Mouse (Mus musculus): Measurements from ENCODE around the gene Rfxap. TPM values are rescaled to one million over a fixed set of nuclear protein-coding genes. Genes with fewer than 3 reads are reported as not detected.
"Not testable (repeated sequence)": the region's sequence is repeated elsewhere in the genome, so short reads cannot be mapped to it uniquely, and the experiment has no call there.

The Rfxap gene
- polyA plus RNA-seq, 1 experiment from 2014 or later: 39.5 TPM

DNA sequence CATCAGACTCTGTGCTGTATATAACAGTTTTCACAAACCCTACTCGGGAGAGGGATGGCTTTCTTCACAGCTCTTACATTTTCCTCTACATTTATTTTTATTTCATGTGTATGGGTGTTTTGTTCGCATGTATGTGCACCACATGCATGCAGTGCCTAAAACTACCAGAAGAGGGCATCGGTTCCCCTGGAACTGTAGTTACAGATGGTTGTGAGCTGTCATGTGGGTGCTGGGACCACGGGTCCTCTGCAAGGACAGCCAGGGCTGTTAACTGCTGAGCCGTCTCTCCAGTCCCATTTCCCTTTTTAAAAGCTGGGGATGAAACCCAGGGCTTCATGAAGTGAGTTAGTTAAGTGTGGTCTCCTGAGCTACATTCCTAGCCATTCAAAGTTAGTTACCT, 12.2 kb downstream of the Rfxap start:
- 0 out of 2 replicates have a peak, but pooled peaks cover 3% of the 10 kb centered on the region for H3K27me3 ChIP-seq (ENCODE audit: insufficient read depth, poor library complexity, severe bottlenecking)
- peaks cover 12% of the 10 kb centered on the region for H3K9me3 ChIP-seq
- no peak overlapping the region for H3K4me3 ChIP-seq
- no peaks in the 10 kb centered on the region; the same call in 1 of the 2 replicates for H3K36me3 ChIP-seq
- no peaks in the 10 kb centered on the region for H3K4me1 ChIP-seq (replicated peaks)
- no peak overlapping the region for H3K27ac ChIP-seq
- DNase-seq (ENCODE audit: low spot score): no peak
- WGBS: 92% methylated on average over 5 of the region's 5 CpGs

DNA sequence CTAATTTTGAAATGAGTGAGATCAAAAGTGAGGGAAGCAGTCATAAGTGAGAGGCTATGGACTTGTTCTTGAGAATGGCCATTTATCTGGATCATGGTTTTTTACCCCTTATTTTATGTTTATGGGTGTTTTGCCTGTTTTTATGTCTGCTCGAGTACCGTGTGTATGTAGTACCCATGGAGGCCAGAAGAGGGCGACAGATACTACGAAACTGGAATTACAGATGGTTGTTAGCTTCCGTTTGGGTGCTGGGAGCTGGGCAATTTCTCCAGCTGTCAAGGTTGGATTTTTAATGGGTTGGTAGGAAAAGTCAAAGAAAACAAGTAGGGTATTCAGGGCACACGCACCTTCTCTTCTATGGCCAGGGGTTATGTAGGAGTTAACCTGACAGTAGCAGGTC, 13.8 kb downstream of the Rfxap start:
- H3K4me1 ChIP-seq (replicated peaks): no peaks in the 10 kb centered on the region
- 82% methylated on average over 6 of the region's 6 CpGs for WGBS
- H3K4me3 ChIP-seq: no peak overlapping the region
- 0 out of 2 replicates have a peak, but pooled peaks cover 3% of the 10 kb centered on the region for H3K27me3 ChIP-seq (ENCODE audit: insufficient read depth, poor library complexity, severe bottlenecking)
- no peak for DNase-seq (ENCODE audit: low spot score)
- H3K9me3 ChIP-seq: peaks cover 12% of the 10 kb centered on the region
- H3K36me3 ChIP-seq: no peaks in the 10 kb centered on the region; the same call in 1 of the 2 replicates
- H3K27ac ChIP-seq: no peak overlapping the region

DNA sequence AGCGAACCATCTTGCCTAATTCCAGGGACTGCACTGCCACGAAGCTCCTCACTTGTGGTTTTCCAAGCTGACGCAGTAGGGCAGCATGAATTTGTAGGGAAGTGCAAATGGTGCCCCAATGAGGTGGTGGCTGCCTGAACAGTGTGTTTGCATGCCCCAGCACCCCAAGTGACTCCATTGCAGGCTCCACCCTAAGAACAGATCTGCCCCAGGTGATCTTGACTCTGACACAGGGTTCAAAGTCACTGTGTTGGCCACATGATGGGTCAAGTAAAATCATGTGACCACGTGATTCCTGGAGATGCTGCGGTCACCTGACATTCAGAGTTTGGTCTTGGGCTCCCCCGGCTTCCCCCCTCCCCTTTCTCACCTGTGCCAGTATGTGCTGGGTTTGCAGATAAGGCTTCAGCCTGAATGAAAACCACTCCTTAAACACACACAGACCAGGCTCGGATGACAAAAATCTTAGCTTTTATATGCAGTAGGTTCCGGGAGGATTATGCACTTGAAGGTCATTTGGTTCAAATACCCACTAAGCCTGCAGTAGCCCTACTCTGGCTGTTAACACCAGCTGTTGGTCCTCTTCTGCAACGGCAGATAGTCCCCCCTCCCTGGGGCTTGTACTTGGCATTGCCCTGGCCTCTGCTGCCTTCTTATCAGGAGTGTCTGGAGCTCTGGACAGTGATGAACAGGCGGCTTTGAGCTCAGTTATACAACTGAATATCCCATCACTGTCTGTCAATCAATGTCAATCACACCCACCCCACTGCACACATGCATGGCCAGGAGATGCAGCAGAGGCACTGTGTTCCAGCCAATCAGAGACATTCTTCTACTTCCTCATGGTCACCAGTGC, 15.5 kb downstream of the Rfxap start:
- H3K9me3 ChIP-seq: peaks cover 12% of the 10 kb centered on the region
- H3K4me3 ChIP-seq: no peak overlapping the region
- 0 out of 2 replicates have a peak, but pooled peaks cover 3% of the 10 kb centered on the region for H3K27me3 ChIP-seq (ENCODE audit: insufficient read depth, poor library complexity, severe bottlenecking)
- no peaks in the 10 kb centered on the region for H3K4me1 ChIP-seq (replicated peaks)
- WGBS: 83% methylated on average over 10 of the region's 10 CpGs
- H3K27ac ChIP-seq: no peak overlapping the region
- no peak for DNase-seq (ENCODE audit: low spot score)
- H3K36me3 ChIP-seq: no peaks in the 10 kb centered on the region; the same call in 1 of the 2 replicates

DNA sequence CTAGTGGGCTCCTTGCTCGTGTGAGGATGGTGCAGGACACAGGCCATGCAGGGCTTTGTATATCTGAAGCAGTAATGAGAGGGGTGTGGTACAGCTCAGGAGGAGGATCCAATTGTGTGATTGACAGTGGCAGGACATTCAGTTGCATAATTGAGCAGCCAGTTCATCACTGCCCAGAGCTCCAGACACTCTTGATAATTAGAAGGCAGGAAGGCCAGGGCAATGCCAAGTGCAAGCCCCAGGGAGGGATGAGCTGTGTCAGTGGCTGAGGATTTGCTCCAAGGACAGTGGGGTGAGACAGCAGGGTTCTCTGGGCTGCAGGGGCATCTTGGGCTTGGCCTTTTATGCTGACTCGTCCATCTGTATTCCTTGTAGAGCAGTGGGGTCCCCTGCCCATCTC, 17.0 kb downstream of the Rfxap start:
- H3K27ac ChIP-seq: no peak overlapping the region
- no peaks in the 10 kb centered on the region for H3K4me1 ChIP-seq (replicated peaks)
- H3K27me3 ChIP-seq (ENCODE audit: insufficient read depth, poor library complexity, severe bottlenecking): no peaks in the 10 kb centered on the region
- H3K4me3 ChIP-seq: no peak overlapping the region
- H3K9me3 ChIP-seq: peaks cover 12% of the 10 kb centered on the region
- DNase-seq (ENCODE audit: low spot score): no peak
- H3K36me3 ChIP-seq: no peaks in the 10 kb centered on the region; the same call in 1 of the 2 replicates
- 54% methylated on average over 2 of the region's 2 CpGs for WGBS

GRCm38 (mm10) chr3:54775989-54776631, 31.5 kb downstream of the Rfxap start:
- DNase-seq (ENCODE audit: low spot score): no peak
- WGBS: 76% methylated on average over 7 of the region's 7 CpGs

GRCm38 (mm10) chr3:54773613-54774012, 34.0 kb downstream of the Rfxap start:
- DNase-seq (ENCODE audit: low spot score): no peak
- 83% methylated on average over 6 of the region's 6 CpGs for WGBS

More at GRCm38 (mm10) chr3:54775989-54776631, 31.5 kb downstream of the Rfxap start:
- Histone ChIP-seq H3K27me3 (ENCODE audit: insufficient read depth, poor library complexity, severe bottlenecking) (no peaks in the 10 kb centered on the region), H3K4me3 (no peak overlapping the region), H3K27ac (no peak overlapping the region), H3K36me3 (no peaks in the 10 kb centered on the region), H3K4me1 (replicated peaks) (0 out of 2 replicates have a peak, but pooled peaks cover 3% of the 10 kb centered on the region), H3K9me3 (peaks cover 4% of the 10 kb centered on the region; the same call in 1 of the 2 replicates)

GRCm38 (mm10) chr3:54769349-54770275, 38.0 kb downstream of the Rfxap start:
- Histone ChIP-seq H3K9me3 (peaks cover 4% of the 10 kb centered on the region; the same call in 1 of the 2 replicates), H3K36me3 (no peaks in the 10 kb centered on the region), H3K4me1 (replicated peaks) (no peaks in the 10 kb centered on the region), H3K27ac (no peak overlapping the region), H3K27me3 (ENCODE audit: insufficient read depth, poor library complexity, severe bottlenecking) (no peaks in the 10 kb centered on the region), H3K4me3 (no peak overlapping the region)
- WGBS: 80% methylated on average over 17 of the region's 17 CpGs
- no peak for DNase-seq (ENCODE audit: low spot score)

More at GRCm38 (mm10) chr3:54773613-54774012, 34.0 kb downstream of the Rfxap start:
- H3K9me3 ChIP-seq: peaks cover 4% of the 10 kb centered on the region; the same call in 1 of the 2 replicates
- no peak overlapping the region for H3K27ac ChIP-seq
- 0 out of 2 replicates have a peak, but pooled peaks cover 3% of the 10 kb centered on the region for H3K4me1 ChIP-seq (replicated peaks)
- no peaks in the 10 kb centered on the region for H3K27me3 ChIP-seq (ENCODE audit: insufficient read depth, poor library complexity, severe bottlenecking)
- H3K4me3 ChIP-seq: no peak overlapping the region
- no peaks in the 10 kb centered on the region for H3K36me3 ChIP-seq

- Histone ChIP-seq H3K36me3 (no peaks in the 10 kb centered on the region), H3K27me3 (ENCODE audit: insufficient read depth, poor library complexity, severe bottlenecking) (no peaks in the 10 kb centered on the region), H3K4me1 (replicated peaks) (0 out of 2 replicates have a peak, but pooled peaks cover 3% of the 10 kb centered on the region), H3K27ac (no peak overlapping the region), H3K4me3 (no peak overlapping the region), H3K9me3 (peaks cover 2% of the 10 kb centered on the region; the same call in 1 of the 2 replicates)
- 92% methylated on average over 8 of the region's 8 CpGs for WGBS
- no peak for DNase-seq (ENCODE audit: low spot score)
Observed at GRCm38 (mm10) chr3:54768592-54768991, 39.0 kb downstream of the Rfxap start.

DNA sequence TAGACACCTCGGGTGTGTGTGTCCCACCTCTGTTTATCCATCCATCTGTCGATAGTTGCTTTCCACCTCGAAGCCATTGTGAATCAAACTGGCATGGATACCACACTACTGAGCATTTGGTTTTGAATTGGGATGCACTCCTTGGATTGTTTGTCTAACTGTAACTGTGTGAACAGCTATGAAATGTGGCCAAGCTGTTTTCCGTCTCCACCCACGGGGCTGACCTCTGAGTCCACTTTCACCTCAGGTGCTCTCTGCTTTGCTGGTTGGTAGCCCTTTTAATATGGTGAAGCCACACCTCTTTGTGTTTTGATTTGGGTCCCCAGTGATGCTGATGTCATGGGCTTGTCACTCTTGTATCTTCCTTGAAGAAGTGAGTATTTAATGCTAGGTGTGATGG, 40.8 kb downstream of the Rfxap start:
- no peak overlapping the region for H3K4me3 ChIP-seq
- H3K27ac ChIP-seq: no peak overlapping the region
- H3K4me1 ChIP-seq (replicated peaks): peaks cover 6% of the 10 kb centered on the region; the same call in 1 of the 2 replicates
- H3K36me3 ChIP-seq: no peaks in the 10 kb centered on the region
- no peaks in the 10 kb centered on the region for H3K27me3 ChIP-seq (ENCODE audit: insufficient read depth, poor library complexity, severe bottlenecking)
- WGBS: 87% methylated on average over 5 of the region's 5 CpGs
- DNase-seq (ENCODE audit: low spot score): no peak
- H3K9me3 ChIP-seq: no peaks in the 10 kb centered on the region; the same call in 1 of the 2 replicates

- no peaks in the 10 kb centered on the region for H3K27me3 ChIP-seq (ENCODE audit: insufficient read depth, poor library complexity, severe bottlenecking)
- no peaks in the 10 kb centered on the region for H3K36me3 ChIP-seq
- DNase-seq (ENCODE audit: low spot score): no peak
- H3K27ac ChIP-seq: no peak overlapping the region
- H3K4me1 ChIP-seq (replicated peaks): peaks cover 14% of the 10 kb centered on the region
- H3K4me3 ChIP-seq: no peak overlapping the region
- 83% methylated on average over 14 of the region's 14 CpGs for WGBS
- no peaks in the 10 kb centered on the region; the same call in 1 of the 2 replicates for H3K9me3 ChIP-seq
Observed at GRCm38 (mm10) chr3:54766034-54766433, 41.6 kb downstream of the Rfxap start.

- H3K4me1 ChIP-seq (replicated peaks): peaks cover 19% of the 10 kb centered on the region
- 85% methylated on average over 6 of the region's 6 CpGs for WGBS
- not testable (repeated sequence) for H3K27ac ChIP-seq; H3K27me3 ChIP-seq (ENCODE audit: insufficient read depth, poor library complexity, severe bottlenecking); H3K36me3 ChIP-seq; H3K9me3 ChIP-seq; H3K4me3 ChIP-seq
- peak; percentile 18 for DNase-seq (ENCODE audit: low spot score)
Observed at GRCm38 (mm10) chr3:54765521-54765920, 42.1 kb downstream of the Rfxap start.

DNA sequence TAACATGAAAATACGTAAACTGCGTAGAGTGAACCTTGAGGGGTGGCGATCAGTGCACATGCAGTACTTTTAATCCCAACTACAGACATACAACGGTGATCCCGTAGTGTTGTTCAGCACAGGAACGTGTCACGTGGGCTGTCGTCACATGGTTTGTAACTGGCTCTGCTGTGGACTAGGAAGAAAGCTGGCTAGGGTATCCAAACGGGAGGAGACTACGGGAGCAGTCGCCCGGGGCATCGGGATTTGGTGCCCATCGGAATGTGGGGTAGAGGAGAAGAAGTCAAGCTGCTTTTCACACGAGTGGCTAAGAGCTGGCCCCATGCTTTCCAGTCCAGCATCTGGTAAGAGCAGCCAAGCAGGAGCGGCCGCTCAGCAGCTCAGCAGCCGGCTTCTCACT, 43.2 kb downstream of the Rfxap start:
- peaks cover 22% of the 10 kb centered on the region for H3K4me1 ChIP-seq (replicated peaks)
- peak; percentile 44 for DNase-seq (ENCODE audit: low spot score)
- no peaks in the 10 kb centered on the region for H3K27me3 ChIP-seq (ENCODE audit: insufficient read depth, poor library complexity, severe bottlenecking)
- 62% methylated on average over 18 of the region's 18 CpGs for WGBS
- H3K4me3 ChIP-seq: peak overlapping the region; percentile 27
- no peaks in the 10 kb centered on the region for H3K36me3 ChIP-seq
- H3K9me3 ChIP-seq: no peaks in the 10 kb centered on the region; the same call in 1 of the 2 replicates
- H3K27ac ChIP-seq: 0 out of 2 replicates have a peak overlapping the region, but pooled peaks have one; percentile 13
